Mouse (Mus musculus) MEL (cell line): Measurements from ENCODE around the gene Dera.

Experiments
- CTCF ChIP-seq, 3 experiments: IDR thresholded peaks in 2 of 3; conservative IDR thresholded peaks in 1 of 3; 2 replicates each; pipeline ENCODE4 v1.5.1; 2011 to 2012; ENCODE audit warnings: low read length in 3 of 3, low read depth in 2 of 3, mild to moderate bottlenecking in 2 of 3, improper control_type of control experiment in 1 of 3, inconsistent platforms in 1 of 3, mixed read lengths in 1 of 3, moderate library complexity in 1 of 3; ENCODE audit not compliant: control insufficient read depth in 1 of 3, insufficient read depth in 1 of 3, poor library complexity in 1 of 3, severe bottlenecking in 1 of 3
- MAX ChIP-seq: IDR thresholded peaks from 2 replicates; pipeline ENCODE4 v1.6.1; 2011; ENCODE audit warnings: low read length, improper control_type of control experiment

- TF ChIP-seq MAX (no peak), CTCF (IDR thresholded peaks at IDR 0.05 in 2 of 3, conservative IDR thresholded peaks at IDR 0.05 in 1 of 3; ENCODE audit: control insufficient read depth in 1 of 3, insufficient read depth in 1 of 3, low read depth in 2 of 3, low read length in 3 of 3, poor library complexity in 1 of 3, severe bottlenecking in 1 of 3) (no peak)
Observed at GRCm38 (mm10) chr6:137712654-137713309, 41.6 kb upstream of the Dera start.
